In genomic region chr6:40123960-40124359, GRCm38 (mm10) we compare ENCODE assay signal across 14 mouse cellular contexts.
DNase-seq lines count a peak whose midpoint lies in the region; ATAC-seq and TF ChIP-seq lines count a peak whose summit lies in the region.
"Had no signal": no experiment of that assay in that cellular context is flagged by ENCODE, and none has a peak within 500 bp of the region (broad histone marks: within the 10 kb centered on the region; RNA-seq: fewer than 3 reads in every experiment).

No protein-coding gene starts in this region.

- intact Hi-C loops in gastrocnemius, adult 2 months (cut with DNase I) = no loop called here

- no peak overlapping the region for H3K4me3 ChIP-seq in C2C12 (ENCODE audit: insufficient read depth, poor library complexity, severe bottlenecking)
- H3K4me3 ChIP-seq in embryonic fibroblast, embryonic 13.5 days (ENCODE audit: insufficient read depth, low read length) = no peak overlapping the region
- no peak overlapping the region for H3K4me3 ChIP-seq in gastrocnemius, adult 2 months
- H3K4me3 ChIP-seq in midbrain, embryonic 14.5 days (replicated peaks; ENCODE audit: low read depth, low read length) = no peak overlapping the region
- H3K4me3 ChIP-seq: embryonic facial prominence, embryonic 10.5 days; embryonic facial prominence, embryonic 12.5 days; erythroblast, embryonic 14.5 days; forebrain, embryonic 10.5 days; forebrain, embryonic 12.5 days had no signal

- ATAC-seq in midbrain, embryonic 14.5 days (ENCODE audit: low FRiP score, low TSS enrichment) = no peak
- ATAC-seq: activated CD4-positive, CD25-positive, alpha-beta regulatory T cell, adult 4 months; Patski had no signal

- TF ChIP-seq CTCF in C2C12 (IDR thresholded peaks at IDR 0.05; ENCODE audit: control insufficient read depth, insufficient read depth, insufficient read length) = no peak
- TF ChIP-seq CTCF in embryonic fibroblast, embryonic 13.5 days (IDR thresholded peaks at IDR 0.05; ENCODE audit: borderline replicate concordance, insufficient read depth, low read length) = no peak
- no peak for TF ChIP-seq CTCF in gastrocnemius, adult 2 months (IDR thresholded peaks at IDR 0.05)

- no peaks in the 10 kb centered on the region for H3K79me2 ChIP-seq in C2C12 (ENCODE audit: control insufficient read depth, insufficient read depth)

- H3K27me3 ChIP-seq in C2C12 (ENCODE audit: control insufficient read depth, insufficient read depth, insufficient read length) = no peaks in the 10 kb centered on the region
- no peaks in the 10 kb centered on the region for H3K27me3 ChIP-seq in midbrain, embryonic 14.5 days (ENCODE audit: control insufficient read depth, insufficient read depth, low read length)
- H3K27me3 ChIP-seq: embryonic facial prominence, embryonic 12.5 days; forebrain, embryonic 12.5 days; Patski had no signal

- H3K4me1 ChIP-seq in embryonic fibroblast, embryonic 13.5 days (ENCODE audit: control insufficient read depth, insufficient read depth, low read length) = peaks cover 17% of the 10 kb centered on the region
- peaks cover 11% of the 10 kb centered on the region for H3K4me1 ChIP-seq in midbrain, embryonic 14.5 days (ENCODE audit: control insufficient read depth, insufficient read depth, low read length)
- H3K4me1 ChIP-seq: embryonic facial prominence, embryonic 10.5 days; embryonic facial prominence, embryonic 12.5 days had no signal

- no peaks in the 10 kb centered on the region for H3K9me3 ChIP-seq in midbrain, embryonic 14.5 days (ENCODE audit: control insufficient read depth, low read length)
- H3K9me3 ChIP-seq: embryonic facial prominence, embryonic 10.5 days; embryonic facial prominence, embryonic 12.5 days; forebrain, embryonic 10.5 days; forebrain, embryonic 12.5 days had no signal

- peak overlapping the region; percentile 83 for H3K27ac ChIP-seq in embryonic fibroblast, embryonic 13.5 days (ENCODE audit: insufficient read depth, low read length)
- H3K27ac ChIP-seq in gastrocnemius, adult 2 months = no peak overlapping the region
- no peak overlapping the region for H3K27ac ChIP-seq in midbrain, embryonic 14.5 days (replicated peaks; ENCODE audit: low read depth, low read length)
- H3K27ac ChIP-seq: embryonic facial prominence, embryonic 10.5 days; embryonic facial prominence, embryonic 12.5 days; forebrain, embryonic 10.5 days; forebrain, embryonic 12.5 days had no signal

- H3ac ChIP-seq in C2C12 (ENCODE audit: control insufficient read depth, insufficient read length, low read depth) = no peak overlapping the region

- H3K36me3 ChIP-seq in C2C12 (ENCODE audit: control insufficient read depth, insufficient read depth) = no peaks in the 10 kb centered on the region
- no peaks in the 10 kb centered on the region for H3K36me3 ChIP-seq in midbrain, embryonic 14.5 days (ENCODE audit: control insufficient read depth, insufficient read depth, low read length)
- H3K36me3 ChIP-seq: embryonic facial prominence, embryonic 10.5 days; embryonic facial prominence, embryonic 12.5 days; forebrain, embryonic 10.5 days; forebrain, embryonic 12.5 days had no signal

- TF ChIP-seq POLR2A in embryonic fibroblast, embryonic 13.5 days (IDR thresholded peaks at IDR 0.05; ENCODE audit: low read depth, low read length) = no peak

- no peaks in the 10 kb centered on the region for H3K79me3 ChIP-seq in C2C12 (ENCODE audit: low read depth)

- no peak overlapping the region for H3K4me2 ChIP-seq in midbrain, embryonic 14.5 days (ENCODE audit: low read length)
- H3K4me2 ChIP-seq: embryonic facial prominence, embryonic 12.5 days; forebrain, embryonic 12.5 days had no signal

- H3K9ac ChIP-seq in midbrain, embryonic 14.5 days (replicated peaks; ENCODE audit: low read length) = no peak overlapping the region
- H3K9ac ChIP-seq: embryonic facial prominence, embryonic 12.5 days; forebrain, embryonic 12.5 days had no signal

- peak; percentile 83 for DNase-seq in 3T3-L1 (ENCODE audit: low read depth, low spot score)
- no peak for DNase-seq in gastrocnemius, adult 2 months
- no peak for DNase-seq in layer of hippocampus, postnatal 36 days
- no peak for DNase-seq in midbrain, embryonic 14.5 days
- DNase-seq: B cell, adult 2 months had no signal

TF ChIP-seq in C2C12, 6 proteins besides CTCF, POLR2A, EP300 and RAD21:
- TF ChIP-seq FOSL1 (IDR thresholded peaks at IDR 0.05; ENCODE audit: insufficient read depth, low read length, poor library complexity, severe bottlenecking) (peak; percentile 88), CEBPB (IDR thresholded peaks at IDR 0.05; ENCODE audit: low read depth) (no peak), MYOG (IDR thresholded peaks at IDR 0.05; ENCODE audit: control insufficient read depth, extremely low read depth, insufficient read length) (no peak)
